Mouse (Mus musculus): ENCODE measurements around the gene Camk1d.

Gene Camk1d

GRCm38 (mm10) chr2:5714211-5715053 lies at the start of gene Camk1d:
TSS of gene Camk1d (minus strand) at chr2:5714515.
- DNase-seq (ENCODE audit: low read depth, low spot score) = no peak

GRCm38 (mm10) chr2:5762031-5762430 lies 47.7 kb upstream of the Camk1d start:
- no peak for DNase-seq (ENCODE audit: low read depth, low spot score)

GRCm38 (mm10) chr2:5760479-5761008 lies 46.2 kb upstream of the Camk1d start:
- DNase-seq (ENCODE audit: low read depth, low spot score) = no peak

- no peak for DNase-seq (ENCODE audit: low read depth, low spot score)
Observed at GRCm38 (mm10) chr2:5758569-5758968, 44.3 kb upstream of the Camk1d start.

- no peak for DNase-seq (ENCODE audit: low read depth, low spot score)
Observed at GRCm38 (mm10) chr2:5750872-5751271, 36.6 kb upstream of the Camk1d start.

- DNase-seq (ENCODE audit: low read depth, low spot score) = no peak
Observed at GRCm38 (mm10) chr2:5749210-5749609, 34.9 kb upstream of the Camk1d start.

GRCm38 (mm10) chr2:5747545-5748043 lies 33.3 kb upstream of the Camk1d start:
- DNase-seq (ENCODE audit: low read depth, low spot score) = no peak

GRCm38 (mm10) chr2:5746529-5746928 lies 32.2 kb upstream of the Camk1d start:
- no peak for DNase-seq (ENCODE audit: low read depth, low spot score)

- no peak for DNase-seq (ENCODE audit: low read depth, low spot score)
Observed at GRCm38 (mm10) chr2:5743886-5744285, 29.6 kb upstream of the Camk1d start.

- no peak for DNase-seq (ENCODE audit: low read depth, low spot score)
Observed at GRCm38 (mm10) chr2:5740913-5741312, 26.6 kb upstream of the Camk1d start.

- no peak for DNase-seq (ENCODE audit: low read depth, low spot score)
Observed at GRCm38 (mm10) chr2:5735881-5736280, 21.6 kb upstream of the Camk1d start.

GRCm38 (mm10) chr2:5733300-5734085 lies 19.2 kb upstream of the Camk1d start:
- DNase-seq (ENCODE audit: low read depth, low spot score) = no peak

GRCm38 (mm10) chr2:5732047-5732446 lies 17.7 kb upstream of the Camk1d start:
- no peak for DNase-seq (ENCODE audit: low read depth, low spot score)

- no peak for DNase-seq (ENCODE audit: low read depth, low spot score)
Observed at GRCm38 (mm10) chr2:5730364-5730792, 16.1 kb upstream of the Camk1d start.

- no peak for DNase-seq (ENCODE audit: low read depth, low spot score)
Observed at GRCm38 (mm10) chr2:5729931-5730330, 15.6 kb upstream of the Camk1d start.

GRCm38 (mm10) chr2:5725028-5725701 lies 10.8 kb upstream of the Camk1d start:
- no peak for DNase-seq (ENCODE audit: low read depth, low spot score)

- no peak for DNase-seq (ENCODE audit: low read depth, low spot score)
Observed at GRCm38 (mm10) chr2:5717675-5718074, 3.4 kb upstream of the Camk1d start.

- DNase-seq (ENCODE audit: low read depth, low spot score) = no peak
Observed at GRCm38 (mm10) chr2:5715544-5715943, 1.2 kb upstream of the Camk1d start.

GRCm38 (mm10) chr2:5715054-5715410 lies 717 bp upstream of the Camk1d start:
- DNase-seq (ENCODE audit: low read depth, low spot score) = no peak

- DNase-seq (ENCODE audit: low read depth, low spot score) = no peak
Observed at GRCm38 (mm10) chr2:5713325-5714210, 747 bp downstream of the Camk1d start.

GRCm38 (mm10) chr2:5712255-5712654 lies 2.1 kb downstream of the Camk1d start:
- no peak for DNase-seq (ENCODE audit: low read depth, low spot score)

Measured in c-Kit-negative CD71-positive TER-119-positive erythroid progenitor cells, embryonic 14.5 days (primary cell).